Mouse (Mus musculus) forebrain, postnatal 0 days (tissue): Measurements from ENCODE around the gene Fis1. TPM values are rescaled to one million over a fixed set of nuclear protein-coding genes. Genes with fewer than 3 reads are reported as not detected.

Source experiments
- ATAC-seq: fragments of 200-750 bp; cut with Nextera tagmentation; 2 replicates; pipeline ENCODE4 v1.8.0; 2017; ENCODE audit warnings: mild to moderate bottlenecking, moderate library complexity
- DNase-seq: peaks from one replicate; pipeline ENCODE4 v3.0.0-alpha.2; 2015
- H3K27ac ChIP-seq: fragments of 300-500 bp; sonication (generic); 2 replicates; pipeline ENCODE4 v1.5.1; 2014; ENCODE audit warnings: low read depth, mild to moderate bottlenecking, antibody characterized with exemption, low read length, moderate library complexity, mixed read lengths
- H3K27me3 ChIP-seq: fragments of 300-500 bp; sonication (generic); 2 replicates; pipeline ENCODE4 v1.6.1; 2014; ENCODE audit warnings: mild to moderate bottlenecking, low read length, mixed read lengths; ENCODE audit not compliant: insufficient read depth
- H3K36me3 ChIP-seq: fragments of 300-500 bp; sonication (generic); 2 replicates; pipeline ENCODE4 v1.6.1; 2014; ENCODE audit warnings: mild to moderate bottlenecking, moderate library complexity; ENCODE audit not compliant: insufficient read depth
- H3K4me1 ChIP-seq: fragments of 300-500 bp; sonication (generic); 2 replicates; pipeline ENCODE4 v1.6.1; 2014; ENCODE audit warnings: antibody characterized with exemption; ENCODE audit not compliant: insufficient read depth
- H3K4me2 ChIP-seq: fragments of 300-500 bp; sonication (generic); 2 replicates; pipeline ENCODE4 v1.6.1; 2014; ENCODE audit warnings: low read depth, mild to moderate bottlenecking, moderate library complexity
- H3K4me3 ChIP-seq: fragments of 300-500 bp; sonication (generic); 2 replicates; pipeline ENCODE4 v1.5.1; 2014; ENCODE audit warnings: low read depth, low read length, mixed read lengths
- H3K9ac ChIP-seq: fragments of 300-500 bp; sonication (generic); 2 replicates; pipeline ENCODE4 v1.6.1; 2014; ENCODE audit warnings: mild to moderate bottlenecking
- H3K9me3 ChIP-seq: fragments of 300-500 bp; sonication (generic); 2 replicates; pipeline ENCODE4 v1.6.1; 2016; ENCODE audit warnings: low read length
- CTCF ChIP-seq: sonication (generic); IDR thresholded peaks from 2 replicates; pipeline ENCODE4 v1.5.1; 2016; ENCODE audit warnings: antibody characterized with exemption, control low read depth, low read depth
- WGBS: fragments of 180-500 bp; shearing (Covaris S2); extraction: QIAGEN DNeasy Blood & Tissue Kit; methylation state at CpG from one replicate; pipeline ENCODE4 v1.1.7; 2014; 5-methylcytosine and 5-hydroxymethylcytosine counted together
- polyA plus RNA-seq: library from polyadenylated mRNA; unstranded; fragments of >200 nt; fragmentation: Nextera tagmentation; extraction: Ambion mirVana; gene quantifications from 2 replicates; pipeline ENCODE4 v1.2.1, GENCODE M21; 2015
- total RNA-seq: library from RNA; depleted of rRNA; stranded (reverse); fragments of >200 nt; gene quantifications from 2 replicates; pipeline ENCODE4 v1.2.3, GENCODE M21; 2014

Fis1 gene
- total and polyA plus RNA-seq, 2 experiments from 2014 or later = 221 to 377 TPM

GRCm38 (mm10) chr5:136917613-136918242 is 35.3 kb upstream of the Fis1 start:
- no peak for TF ChIP-seq CTCF
- no peak for ATAC-seq
- H3K4me3 ChIP-seq = no peak overlapping the region
- H3K9ac ChIP-seq = no peak overlapping the region
- no peak overlapping the region for H3K27ac ChIP-seq
- H3K27me3 ChIP-seq = no peaks in the 10 kb centered on the region
- peaks cover 17% of the 10 kb centered on the region for H3K36me3 ChIP-seq
- no peak for DNase-seq
- WGBS = 93% methylated on average over 8 of the region's 8 CpGs
- no peak overlapping the region for H3K4me2 ChIP-seq
- H3K4me1 ChIP-seq = peaks cover 4% of the 10 kb centered on the region; the same call in 1 of the 2 replicates
- no peaks in the 10 kb centered on the region for H3K9me3 ChIP-seq

GRCm38 (mm10) chr5:136918655-136919472 is 34.2 kb upstream of the Fis1 start:
- Histone ChIP-seq H3K27me3 (no peaks in the 10 kb centered on the region), H3K4me3 (peak overlapping the region; percentile 65), H3K27ac (peak overlapping the region; percentile 73), H3K4me2 (peak overlapping the region; percentile 70), H3K9me3 (no peaks in the 10 kb centered on the region), H3K4me1 (peaks cover 4% of the 10 kb centered on the region; the same call in 1 of the 2 replicates), H3K9ac (peak overlapping the region; percentile 66), H3K36me3 (0 out of 2 replicates have a peak, but pooled peaks cover 6% of the 10 kb centered on the region)
- ATAC-seq (peak; percentile 92), DNase-seq (peak; percentile 93)
- WGBS = 4% methylated on average over 38 of the region's 38 CpGs
- no peak for TF ChIP-seq CTCF

GRCm38 (mm10) chr5:136919546-136920301 is 33.4 kb upstream of the Fis1 start:
- Histone ChIP-seq H3K4me1 (peaks cover 4% of the 10 kb centered on the region; the same call in 1 of the 2 replicates), H3K4me3 (peak overlapping the region; percentile 65), H3K36me3 (0 out of 2 replicates have a peak, but pooled peaks cover under 1% of the 10 kb centered on the region), H3K4me2 (peak overlapping the region; percentile 70), H3K9ac (peak overlapping the region; percentile 66), H3K27me3 (no peaks in the 10 kb centered on the region), H3K27ac (no peak overlapping the region; the same call in 1 of the 2 replicates), H3K9me3 (no peaks in the 10 kb centered on the region)
- peak; percentile 24 for DNase-seq
- WGBS = 18% methylated on average over 18 of the region's 18 CpGs
- ATAC-seq = no peak; the same call in 1 of the 2 replicates
- TF ChIP-seq CTCF = no peak

- 0 out of 2 replicates have a peak, but pooled peaks cover 4% of the 10 kb centered on the region for H3K36me3 ChIP-seq
- H3K9me3 ChIP-seq = no peaks in the 10 kb centered on the region
- no peak overlapping the region for H3K27ac ChIP-seq
- H3K4me2 ChIP-seq = no peak overlapping the region
- 84% methylated on average over 9 of the region's 9 CpGs for WGBS
- no peak for TF ChIP-seq CTCF
- H3K27me3 ChIP-seq = no peaks in the 10 kb centered on the region
- ATAC-seq (no peak), DNase-seq (no peak)
- no peak overlapping the region for H3K4me3 ChIP-seq
- H3K4me1 ChIP-seq = peaks cover 4% of the 10 kb centered on the region; the same call in 1 of the 2 replicates
- no peak overlapping the region for H3K9ac ChIP-seq
These were observed 30.2 kb upstream of the Fis1 start for GRCm38 (mm10) chr5:136922830-136923229.

- 82% methylated on average over 7 of the region's 7 CpGs for WGBS
These were observed 29.2 kb upstream of the Fis1 start for GRCm38 (mm10) chr5:136923751-136924478.

GRCm38 (mm10) chr5:136929073-136929472 is 24.0 kb upstream of the Fis1 start:
- no peaks in the 10 kb centered on the region for H3K27me3 ChIP-seq
- H3K9me3 ChIP-seq = no peaks in the 10 kb centered on the region
- TF ChIP-seq CTCF = peak; percentile 97
- ATAC-seq = peak; percentile 90
- H3K9ac ChIP-seq = no peak overlapping the region
- 20% methylated on average over 4 of the region's 4 CpGs for WGBS
- no peak overlapping the region for H3K4me3 ChIP-seq
- H3K4me1 ChIP-seq = no peaks in the 10 kb centered on the region
- peaks cover 4% of the 10 kb centered on the region; the same call in 1 of the 2 replicates for H3K36me3 ChIP-seq
- DNase-seq = peak; percentile 92
- no peak overlapping the region for H3K27ac ChIP-seq
- H3K4me2 ChIP-seq = no peak overlapping the region

More at GRCm38 (mm10) chr5:136923751-136924478, 29.2 kb upstream of the Fis1 start:
- Histone ChIP-seq H3K27ac (no peak overlapping the region), H3K4me3 (no peak overlapping the region), H3K4me1 (peaks cover 4% of the 10 kb centered on the region; the same call in 1 of the 2 replicates), H3K36me3 (0 out of 2 replicates have a peak, but pooled peaks cover 4% of the 10 kb centered on the region), H3K4me2 (no peak overlapping the region), H3K9ac (no peak overlapping the region), H3K27me3 (no peaks in the 10 kb centered on the region), H3K9me3 (no peaks in the 10 kb centered on the region)
- ATAC-seq (no peak), DNase-seq (no peak)
- no peak for TF ChIP-seq CTCF
